Mouse (Mus musculus) heart, embryonic 13.5 days (tissue): ENCODE data around the gene Abcc4. TPM values are rescaled to one million over a fixed set of nuclear protein-coding genes. Genes with fewer than 3 reads are reported as not detected.

Source experiments
- ATAC-seq: fragments of 200-750 bp; cut with Nextera tagmentation; 2 replicates; pipeline ENCODE4 v1.8.0; 2017; ENCODE audit warnings: moderate TSS enrichment; ENCODE audit not compliant: insufficient number of reproducible peaks, low FRiP score, low TSS enrichment; ENCODE audit errors: extremely low read depth
- H3K27ac ChIP-seq: fragments of 300-500 bp; sonication (generic); replicated peaks from 2 replicates; pipeline ENCODE4 v1.5.1; 2015; ENCODE audit warnings: moderate library complexity, mild to moderate bottlenecking, inconsistent platforms
- H3K27me3 ChIP-seq: fragments of 300-500 bp; sonication (generic); replicated peaks from 2 replicates; pipeline ENCODE4 v1.6.1; 2015; ENCODE audit warnings: mild to moderate bottlenecking, inconsistent platforms
- H3K36me3 ChIP-seq: fragments of 300-500 bp; sonication (generic); 2 replicates; pipeline ENCODE4 v1.6.1; 2015; ENCODE audit warnings: mild to moderate bottlenecking, inconsistent platforms
- H3K4me1 ChIP-seq: fragments of 300-500 bp; sonication (generic); 2 replicates; pipeline ENCODE4 v1.6.1; 2015; ENCODE audit warnings: inconsistent platforms
- H3K4me2 ChIP-seq: fragments of 300-500 bp; sonication (generic); 2 replicates; pipeline ENCODE4 v1.6.1; 2015; ENCODE audit warnings: inconsistent platforms, mild to moderate bottlenecking, moderate library complexity
- H3K4me3 ChIP-seq: fragments of 300-500 bp; sonication (generic); 2 replicates; pipeline ENCODE4 v1.5.1; 2015; ENCODE audit warnings: moderate library complexity, mild to moderate bottlenecking, inconsistent platforms
- H3K9ac ChIP-seq: fragments of 300-500 bp; sonication (generic); 2 replicates; pipeline ENCODE4 v1.6.1; 2015; ENCODE audit warnings: inconsistent platforms, mild to moderate bottlenecking, moderate library complexity
- H3K9me3 ChIP-seq: fragments of 300-500 bp; sonication (generic); 2 replicates; pipeline ENCODE4 v1.6.1; 2016; ENCODE audit warnings: inconsistent platforms
- WGBS: fragments of 180-500 bp; shearing (Covaris S2); methylation state at CpG from one replicate; pipeline ENCODE4 v1.1.7; 2015; ENCODE audit warnings: mixed read lengths; 5-methylcytosine and 5-hydroxymethylcytosine counted together
- polyA plus RNA-seq: library from polyadenylated mRNA; unstranded; fragments of >200 nt; fragmentation: Nextera tagmentation; extraction: Ambion mirVana; gene quantifications from 2 replicates; pipeline ENCODE4 v1.2.1, GENCODE M21; 2015

Abcc4 gene
- polyA plus RNA-seq, 1 experiment from 2014 or later, result 1.8 TPM

- WGBS, result 87% methylated on average over 6 of the region's 6 CpGs
- no peaks in the 10 kb centered on the region for H3K27me3 ChIP-seq
- no peak overlapping the region for H3K4me2 ChIP-seq
Measured at GRCm38 (mm10) chr14:118485646-118486045, 220.4 kb downstream of the Abcc4 start.

DNA sequence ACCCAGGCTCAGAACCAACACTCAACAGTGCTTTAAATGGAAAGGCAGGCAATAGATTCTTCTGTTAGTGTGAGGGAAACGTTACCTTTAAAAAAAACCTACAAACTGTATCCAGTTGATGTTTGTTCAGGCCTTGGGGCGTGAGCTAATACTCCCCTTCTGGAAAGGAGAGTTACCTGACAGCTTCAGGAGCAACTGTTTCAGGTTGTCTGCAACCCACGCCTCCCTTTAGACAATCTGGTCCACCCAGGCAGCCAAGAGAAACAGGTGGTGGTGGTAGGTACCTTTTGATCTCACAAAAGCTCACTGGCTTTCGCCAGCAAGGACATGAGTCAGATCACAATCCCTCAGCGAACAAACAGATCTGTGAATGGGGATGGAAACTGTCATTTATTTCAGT is 223.7 kb downstream of the Abcc4 start:
- no peak overlapping the region for H3K9ac ChIP-seq
- 77% methylated on average over 5 of the region's 5 CpGs for WGBS
- ATAC-seq, result no peak
- H3K4me1 ChIP-seq, result no peaks in the 10 kb centered on the region
- no peak overlapping the region for H3K4me2 ChIP-seq
- H3K36me3 ChIP-seq, result no peaks in the 10 kb centered on the region
- H3K27ac ChIP-seq, result no peak overlapping the region
- no peaks in the 10 kb centered on the region; the same call in 1 of the 2 replicates for H3K9me3 ChIP-seq
- H3K4me3 ChIP-seq, result no peak overlapping the region
- no peaks in the 10 kb centered on the region for H3K27me3 ChIP-seq

More at GRCm38 (mm10) chr14:118485646-118486045, 220.4 kb downstream of the Abcc4 start:
- Histone ChIP-seq H3K4me3 (no peak overlapping the region), H3K27ac (no peak overlapping the region), H3K36me3 (no peaks in the 10 kb centered on the region), H3K4me1 (no peaks in the 10 kb centered on the region), H3K9me3 (no peaks in the 10 kb centered on the region; the same call in 1 of the 2 replicates), H3K9ac (no peak overlapping the region)
- no peak for ATAC-seq

DNA sequence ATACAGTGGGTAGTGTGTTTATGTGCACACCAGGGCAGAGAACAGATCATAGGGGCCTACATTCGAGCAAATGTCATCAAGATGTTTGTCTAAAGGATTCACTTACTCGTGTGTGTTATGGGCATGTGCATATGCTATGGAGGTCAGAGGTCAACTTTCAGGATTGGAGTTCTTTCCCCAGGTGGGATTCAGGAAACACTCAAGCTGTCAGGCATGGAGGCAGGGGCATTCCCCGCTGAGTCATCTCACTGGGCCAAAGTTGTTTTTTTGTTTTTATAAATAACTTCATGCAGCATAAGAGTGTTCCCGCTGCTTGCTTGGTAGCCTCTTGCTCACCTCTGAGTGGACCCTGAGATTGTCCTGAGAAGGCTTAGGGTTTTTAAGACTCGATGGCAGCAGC is 224.2 kb downstream of the Abcc4 start:
- Histone ChIP-seq H3K9ac (no peak overlapping the region), H3K27me3 (no peaks in the 10 kb centered on the region), H3K4me3 (no peak overlapping the region), H3K4me1 (no peaks in the 10 kb centered on the region), H3K4me2 (no peak overlapping the region), H3K9me3 (no peaks in the 10 kb centered on the region; the same call in 1 of the 2 replicates), H3K36me3 (no peaks in the 10 kb centered on the region), H3K27ac (no peak overlapping the region)
- WGBS, result 72% methylated on average over 5 of the region's 5 CpGs
- ATAC-seq, result no peak

DNA sequence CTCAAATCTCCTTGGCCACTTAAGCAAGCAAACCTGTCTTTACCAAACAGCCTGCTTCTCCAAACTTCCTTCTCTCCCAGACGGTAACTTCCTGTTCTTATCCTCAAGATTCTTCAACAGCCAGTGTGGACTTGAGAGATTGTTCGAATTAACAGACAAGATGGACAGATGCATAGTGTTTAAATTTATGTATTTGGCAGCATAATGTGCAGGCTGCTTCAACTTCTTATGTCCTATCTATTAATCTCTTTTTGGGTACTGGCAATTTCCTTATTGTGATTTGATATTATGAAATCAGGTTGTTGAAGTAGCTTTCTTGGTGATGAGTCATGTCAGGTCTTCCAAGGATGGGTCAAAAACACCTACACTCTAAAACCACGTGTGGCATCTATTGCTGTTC is 229.7 kb downstream of the Abcc4 start:
- no peaks in the 10 kb centered on the region for H3K36me3 ChIP-seq
- H3K9ac ChIP-seq, result no peak overlapping the region
- H3K27me3 ChIP-seq, result peaks cover 44% of the 10 kb centered on the region
- no peak for ATAC-seq
- peaks cover 13% of the 10 kb centered on the region; the same call in 1 of the 2 replicates for H3K4me1 ChIP-seq
- H3K4me2 ChIP-seq, result no peak overlapping the region
- H3K27ac ChIP-seq, result no peak overlapping the region
- no peak overlapping the region for H3K4me3 ChIP-seq
- H3K9me3 ChIP-seq, result peaks cover 2% of the 10 kb centered on the region; the same call in 1 of the 2 replicates
- WGBS, result 62% methylated on average over 3 of the region's 3 CpGs

GRCm38 (mm10) chr14:118475100-118475454 is 230.9 kb downstream of the Abcc4 start:
- peaks cover 13% of the 10 kb centered on the region; the same call in 1 of the 2 replicates for H3K4me1 ChIP-seq
- ATAC-seq, result no peak
- H3K27me3 ChIP-seq, result peaks cover 48% of the 10 kb centered on the region
- peaks cover 3% of the 10 kb centered on the region; the same call in 1 of the 2 replicates for H3K9me3 ChIP-seq
- no peak overlapping the region for H3K4me3 ChIP-seq
- 51% methylated on average over 7 of the region's 7 CpGs for WGBS
- H3K9ac ChIP-seq, result no peak overlapping the region
- H3K36me3 ChIP-seq, result no peaks in the 10 kb centered on the region
- H3K4me2 ChIP-seq, result no peak overlapping the region
- no peak overlapping the region for H3K27ac ChIP-seq

DNA sequence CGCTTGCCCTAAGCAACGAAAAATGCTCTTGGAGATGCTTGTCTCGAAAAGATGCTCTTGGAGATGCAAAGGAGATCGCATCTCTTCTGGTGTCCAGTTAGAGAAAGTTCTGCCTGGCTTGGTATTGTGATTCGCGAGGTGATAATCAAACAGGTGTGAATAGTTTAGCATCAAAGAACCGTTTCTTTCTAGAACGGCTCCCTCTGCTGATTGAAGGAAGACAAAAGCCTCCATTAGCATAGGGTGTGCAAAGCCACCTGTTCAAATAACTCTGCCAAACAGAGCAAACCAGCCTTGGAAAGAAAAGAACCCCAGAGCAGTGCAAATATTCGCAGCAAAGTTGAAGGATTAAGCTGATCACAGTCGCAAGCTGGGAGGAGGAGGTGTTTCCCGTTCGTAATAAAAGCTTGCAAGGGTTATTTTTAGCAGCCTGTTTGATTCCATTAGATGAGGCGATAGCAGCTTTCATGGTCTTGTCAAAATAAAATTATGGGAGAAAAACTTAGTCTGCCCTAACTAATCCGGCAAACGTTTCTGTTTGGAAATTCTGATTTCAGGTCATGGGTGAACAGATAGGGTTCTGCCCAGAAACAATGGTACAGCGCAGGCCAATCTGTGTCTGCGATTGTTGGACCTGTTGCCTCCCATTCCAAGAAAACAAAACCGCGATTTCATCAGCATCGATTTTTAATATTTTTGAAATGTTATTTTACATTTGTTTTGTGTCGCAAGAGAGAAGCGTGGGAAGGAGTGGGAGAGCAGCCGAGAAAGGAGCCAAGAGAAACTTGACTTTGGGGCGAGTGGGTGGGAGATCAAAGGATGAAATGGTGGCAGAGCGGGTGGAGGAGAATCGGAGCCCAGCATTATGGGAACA is 231.6 kb downstream of the Abcc4 start:
- H3K27me3 ChIP-seq, result peaks cover 49% of the 10 kb centered on the region
- H3K9ac ChIP-seq, result peak overlapping the region; percentile 72
- no peaks in the 10 kb centered on the region for H3K36me3 ChIP-seq
- H3K4me1 ChIP-seq, result peaks cover 13% of the 10 kb centered on the region; the same call in 1 of the 2 replicates
- H3K4me2 ChIP-seq, result peak overlapping the region; percentile 89
- no peak for ATAC-seq
- WGBS, result 17% methylated on average over 26 of the region's 26 CpGs
- H3K27ac ChIP-seq, result no peak overlapping the region
- peaks cover 3% of the 10 kb centered on the region; the same call in 1 of the 2 replicates for H3K9me3 ChIP-seq
- peak overlapping the region; percentile 63 for H3K4me3 ChIP-seq

GRCm38 (mm10) chr14:118473831-118474193 is 232.2 kb downstream of the Abcc4 start:
- H3K9me3 ChIP-seq, result peaks cover 3% of the 10 kb centered on the region; the same call in 1 of the 2 replicates
- peak overlapping the region; percentile 72 for H3K9ac ChIP-seq
- no peak for ATAC-seq
- peaks cover 55% of the 10 kb centered on the region for H3K27me3 ChIP-seq
- peaks cover 13% of the 10 kb centered on the region; the same call in 1 of the 2 replicates for H3K4me1 ChIP-seq
- H3K4me3 ChIP-seq, result peak overlapping the region; percentile 63
- H3K4me2 ChIP-seq, result peak overlapping the region; percentile 89
- 0% methylated on average over 37 of the region's 37 CpGs for WGBS
- H3K27ac ChIP-seq, result no peak overlapping the region
- H3K36me3 ChIP-seq, result no peaks in the 10 kb centered on the region

DNA sequence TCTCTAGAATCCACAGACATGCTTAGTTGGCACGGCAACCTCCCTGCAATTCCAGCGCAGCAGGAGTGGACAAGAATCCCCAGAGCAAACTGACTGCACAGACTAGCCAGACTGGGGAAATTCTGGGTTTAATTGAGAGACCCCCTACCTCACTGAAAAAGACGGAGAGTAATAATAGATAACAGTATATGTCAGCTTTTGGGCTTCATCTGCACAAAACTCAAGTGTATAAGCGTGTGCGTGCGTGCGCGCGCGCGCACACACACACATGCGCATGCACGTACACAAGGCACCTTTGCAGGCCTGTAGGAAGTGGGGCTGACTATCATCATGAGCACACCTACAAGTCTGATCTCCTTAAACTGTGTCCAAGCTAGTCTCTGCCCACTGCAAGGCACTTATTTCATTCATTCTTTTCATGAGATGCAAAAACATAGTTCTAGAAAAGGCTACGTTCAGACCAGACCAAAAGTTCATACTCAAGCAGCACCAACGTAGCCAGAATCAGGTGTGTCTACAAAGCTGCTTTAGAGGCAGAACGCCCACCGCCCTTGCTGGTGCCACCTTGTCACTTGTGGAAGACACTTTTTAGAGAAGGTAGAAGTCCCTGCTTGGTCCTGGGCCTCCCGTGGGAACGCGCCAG is 232.7 kb downstream of the Abcc4 start:
- Histone ChIP-seq H3K9me3 (peaks cover 3% of the 10 kb centered on the region; the same call in 1 of the 2 replicates), H3K4me2 (peak overlapping the region; percentile 89), H3K36me3 (no peaks in the 10 kb centered on the region), H3K27ac (no peak overlapping the region), H3K27me3 (peaks cover 56% of the 10 kb centered on the region), H3K9ac (peak overlapping the region; percentile 72), H3K4me1 (peaks cover 13% of the 10 kb centered on the region; the same call in 1 of the 2 replicates), H3K4me3 (peak overlapping the region; percentile 63)
- no peak for ATAC-seq
- WGBS, result 14% methylated on average over 20 of the region's 20 CpGs

GRCm38 (mm10) chr14:118465331-118465730 is 240.7 kb downstream of the Abcc4 start:
- peaks cover 10% of the 10 kb centered on the region; the same call in 1 of the 2 replicates for H3K27me3 ChIP-seq
- H3K4me1 ChIP-seq, result no peaks in the 10 kb centered on the region
- no peaks in the 10 kb centered on the region for H3K9me3 ChIP-seq
- H3K27ac ChIP-seq, result no peak overlapping the region
- no peak for ATAC-seq
- H3K4me3 ChIP-seq, result no peak overlapping the region
- H3K36me3 ChIP-seq, result no peaks in the 10 kb centered on the region
- no peak overlapping the region for H3K4me2 ChIP-seq
- H3K9ac ChIP-seq, result no peak overlapping the region
- 59% methylated on average over 2 of the region's 2 CpGs for WGBS

GRCm38 (mm10) chr14:118464401-118464800 is 241.6 kb downstream of the Abcc4 start:
- Histone ChIP-seq H3K4me3 (no peak overlapping the region), H3K27ac (no peak overlapping the region), H3K9me3 (no peaks in the 10 kb centered on the region), H3K4me2 (no peak overlapping the region), H3K9ac (no peak overlapping the region), H3K36me3 (no peaks in the 10 kb centered on the region), H3K27me3 (peaks cover 7% of the 10 kb centered on the region; the same call in 1 of the 2 replicates), H3K4me1 (no peaks in the 10 kb centered on the region)
- ATAC-seq, result no peak
- 71% methylated on average over 3 of the region's 3 CpGs for WGBS

- H3K9me3 ChIP-seq, result no peaks in the 10 kb centered on the region
- no peaks in the 10 kb centered on the region for H3K27me3 ChIP-seq
- no peaks in the 10 kb centered on the region for H3K4me1 ChIP-seq
- no peak overlapping the region for H3K4me2 ChIP-seq
- WGBS, result 55% methylated on average over 4 of the region's 4 CpGs
- no peak overlapping the region for H3K27ac ChIP-seq
- no peak overlapping the region for H3K4me3 ChIP-seq
- H3K9ac ChIP-seq, result no peak overlapping the region
- ATAC-seq, result no peak
- no peaks in the 10 kb centered on the region for H3K36me3 ChIP-seq
Measured at GRCm38 (mm10) chr14:118452572-118452971, 253.4 kb downstream of the Abcc4 start.
